Mouse (Mus musculus): ENCODE measurements around the gene Ino80. TPM values are rescaled to one million over a fixed set of nuclear protein-coding genes. Genes with fewer than 3 reads are reported as not detected.

Gene Ino80
- total and polyA plus RNA-seq, 3 experiments = 5.1 to 9.7 (median 9.5) TPM

- WGBS = 7% methylated on average over 7 of the region's 7 CpGs
- DNase-seq = no peak
- Histone ChIP-seq H3K27ac (peak overlapping the region; percentile 95; the same call in 1 of the 2 replicates), H3K79me2 (replicated peaks; ENCODE audit: control insufficient read depth, insufficient read depth, low read length) (peaks cover 6% of the 10 kb centered on the region), H3K4me3 (peak overlapping the region; percentile 96), H3K36me3 (ENCODE audit: control insufficient read depth, insufficient read depth, low read length) (peaks cover 12% of the 10 kb centered on the region), H3K9ac (ENCODE audit: low read depth, low read length) (no peak overlapping the region; the same call in 1 of the 2 replicates), H3K27me3 (ENCODE audit: control insufficient read depth, insufficient read depth, low read length) (no peaks in the 10 kb centered on the region), H3K4me1 (ENCODE audit: control insufficient read depth, insufficient read depth, low read length) (peaks cover 4% of the 10 kb centered on the region)
- TF ChIP-seq POLR2A (IDR thresholded peaks at IDR 0.05; ENCODE audit: insufficient read depth, low read depth, low read length) (no peak), CTCF (IDR thresholded peaks at IDR 0.05) (no peak), EP300 (IDR thresholded peaks at IDR 0.05; ENCODE audit: insufficient read depth, low read depth, low read length) (no peak)
- intact Hi-C loops (cut with DNase I) = loop anchor here (2.0 kb wide), 2 partner anchors 73 to 117 kb away; no protein-coding TSS in a partner anchor
Observed at GRCm38 (mm10) chr2:119476166-119476565, 1.3 kb downstream of the Ino80 start.

GRCm38 (mm10) chr2:119463945-119464344 lies 13.5 kb downstream of the Ino80 start:
- no peaks in the 10 kb centered on the region; the same call in 1 of the 2 replicates for H3K4me1 ChIP-seq (ENCODE audit: control insufficient read depth, insufficient read depth, low read length)
- TF ChIP-seq EP300 (IDR thresholded peaks at IDR 0.05; ENCODE audit: insufficient read depth, low read depth, low read length) (no peak), POLR2A (IDR thresholded peaks at IDR 0.05; ENCODE audit: insufficient read depth, low read depth, low read length) (no peak), CTCF (IDR thresholded peaks at IDR 0.05) (no peak)
- no peak overlapping the region for H3K4me3 ChIP-seq
- H3K27me3 ChIP-seq (ENCODE audit: control insufficient read depth, insufficient read depth, low read length) = no peaks in the 10 kb centered on the region
- H3K9ac ChIP-seq (ENCODE audit: low read depth, low read length) = no peak overlapping the region
- DNase-seq = no peak
- 84% methylated on average over 4 of the region's 4 CpGs for WGBS
- H3K79me2 ChIP-seq (replicated peaks; ENCODE audit: control insufficient read depth, insufficient read depth, low read length) = peaks cover 2% of the 10 kb centered on the region; the same call in 1 of the 2 replicates
- no peaks in the 10 kb centered on the region for H3K36me3 ChIP-seq (ENCODE audit: control insufficient read depth, insufficient read depth, low read length)
- H3K27ac ChIP-seq = no peak overlapping the region
- intact Hi-C loops (cut with DNase I) = no loop called here

GRCm38 (mm10) chr2:119463114-119463775 lies 14.2 kb downstream of the Ino80 start:
- no peak for DNase-seq
- H3K27me3 ChIP-seq (ENCODE audit: control insufficient read depth, insufficient read depth, low read length) = no peaks in the 10 kb centered on the region
- no peaks in the 10 kb centered on the region; the same call in 1 of the 2 replicates for H3K79me2 ChIP-seq (replicated peaks; ENCODE audit: control insufficient read depth, insufficient read depth, low read length)
- no peak overlapping the region for H3K4me3 ChIP-seq
- intact Hi-C loops (cut with DNase I) = no loop called here
- H3K36me3 ChIP-seq (ENCODE audit: control insufficient read depth, insufficient read depth, low read length) = no peaks in the 10 kb centered on the region
- H3K4me1 ChIP-seq (ENCODE audit: control insufficient read depth, insufficient read depth, low read length) = no peaks in the 10 kb centered on the region; the same call in 1 of the 2 replicates
- no peak overlapping the region for H3K27ac ChIP-seq
- no peak overlapping the region for H3K9ac ChIP-seq (ENCODE audit: low read depth, low read length)
- WGBS = 91% methylated on average over 5 of the region's 5 CpGs
- TF ChIP-seq CTCF (IDR thresholded peaks at IDR 0.05) (no peak), EP300 (IDR thresholded peaks at IDR 0.05; ENCODE audit: insufficient read depth, low read depth, low read length) (no peak), POLR2A (IDR thresholded peaks at IDR 0.05; ENCODE audit: insufficient read depth, low read depth, low read length) (no peak)

- H3K36me3 ChIP-seq (ENCODE audit: control insufficient read depth, insufficient read depth, low read length) = no peaks in the 10 kb centered on the region
- no peak overlapping the region for H3K4me3 ChIP-seq
- TF ChIP-seq CTCF (IDR thresholded peaks at IDR 0.05) = peak; percentile 57
- TF ChIP-seq EP300 (IDR thresholded peaks at IDR 0.05; ENCODE audit: insufficient read depth, low read depth, low read length) = no peak
- no peak overlapping the region for H3K27ac ChIP-seq
- no peaks in the 10 kb centered on the region; the same call in 1 of the 2 replicates for H3K79me2 ChIP-seq (replicated peaks; ENCODE audit: control insufficient read depth, insufficient read depth, low read length)
- WGBS = 98% methylated on average over 3 of the region's 3 CpGs
- H3K9ac ChIP-seq (ENCODE audit: low read depth, low read length) = no peak overlapping the region
- no peaks in the 10 kb centered on the region for H3K27me3 ChIP-seq (ENCODE audit: control insufficient read depth, insufficient read depth, low read length)
- no peak for DNase-seq
- no peaks in the 10 kb centered on the region for H3K4me1 ChIP-seq (ENCODE audit: control insufficient read depth, insufficient read depth, low read length)
- intact Hi-C loops (cut with DNase I) = no loop called here
Observed at GRCm38 (mm10) chr2:119461028-119461427, 16.5 kb downstream of the Ino80 start.

GRCm38 (mm10) chr2:119454558-119454957 lies 22.9 kb downstream of the Ino80 start:
- Histone ChIP-seq H3K27me3 (ENCODE audit: control insufficient read depth, insufficient read depth, low read length) (no peaks in the 10 kb centered on the region), H3K27ac (no peak overlapping the region), H3K4me1 (ENCODE audit: control insufficient read depth, insufficient read depth, low read length) (no peaks in the 10 kb centered on the region), H3K36me3 (ENCODE audit: control insufficient read depth, insufficient read depth, low read length) (no peaks in the 10 kb centered on the region; the same call in none of the 2 replicates), H3K4me3 (no peak overlapping the region), H3K79me2 (replicated peaks; ENCODE audit: control insufficient read depth, insufficient read depth, low read length) (no peaks in the 10 kb centered on the region), H3K9ac (ENCODE audit: low read depth, low read length) (no peak overlapping the region)
- intact Hi-C loops (cut with DNase I) = no loop called here
- no peak for DNase-seq
- no peak for TF ChIP-seq POLR2A (IDR thresholded peaks at IDR 0.05; ENCODE audit: insufficient read depth, low read depth, low read length)
- TF ChIP-seq CTCF (IDR thresholded peaks at IDR 0.05) = no peak
- no peak for TF ChIP-seq EP300 (IDR thresholded peaks at IDR 0.05; ENCODE audit: insufficient read depth, low read depth, low read length)
- 95% methylated on average over 3 of the region's 3 CpGs for WGBS

- H3K27ac ChIP-seq = no peak overlapping the region
- 43% methylated on average over 1 of the region's 1 CpGs for WGBS
- H3K27me3 ChIP-seq (ENCODE audit: control insufficient read depth, insufficient read depth, low read length) = no peaks in the 10 kb centered on the region
- no peak overlapping the region for H3K9ac ChIP-seq (ENCODE audit: low read depth, low read length)
- no peak overlapping the region for H3K4me3 ChIP-seq
- no peaks in the 10 kb centered on the region; the same call in 1 of the 2 replicates for H3K36me3 ChIP-seq (ENCODE audit: control insufficient read depth, insufficient read depth, low read length)
- H3K79me2 ChIP-seq (replicated peaks; ENCODE audit: control insufficient read depth, insufficient read depth, low read length) = no peaks in the 10 kb centered on the region
- no peaks in the 10 kb centered on the region for H3K4me1 ChIP-seq (ENCODE audit: control insufficient read depth, insufficient read depth, low read length)
- intact Hi-C loops (cut with DNase I) = loop anchor here (1.0 to 2.0 kb wide), 3 partner anchors 20 to 186 kb away; no protein-coding TSS in a partner anchor
- DNase-seq = peak; percentile 29 to 51
- TF ChIP-seq POLR2A (IDR thresholded peaks at IDR 0.05; ENCODE audit: insufficient read depth, low read depth, low read length) (no peak), CTCF (IDR thresholded peaks at IDR 0.05) (peak; percentile 93)
Observed at GRCm38 (mm10) chr2:119436988-119437387, 40.5 kb downstream of the Ino80 start.
